Mouse (Mus musculus) neural tube, postnatal 0 days (tissue): Measurements from ENCODE around the gene Hnrnpll. TPM values are rescaled to one million over a fixed set of nuclear protein-coding genes. Genes with fewer than 3 reads are reported as not detected.

ENCODE experiments used
- polyA plus RNA-seq: library from polyadenylated mRNA; unstranded; fragments of >200 nt; fragmentation: Nextera tagmentation; extraction: Ambion mirVana; gene quantifications from 2 replicates; pipeline ENCODE4 v1.2.1, GENCODE M21; 2015

Hnrnpll gene
- polyA plus RNA-seq, result 41.3 and 43.3 TPM in 2 replicates

DNA sequence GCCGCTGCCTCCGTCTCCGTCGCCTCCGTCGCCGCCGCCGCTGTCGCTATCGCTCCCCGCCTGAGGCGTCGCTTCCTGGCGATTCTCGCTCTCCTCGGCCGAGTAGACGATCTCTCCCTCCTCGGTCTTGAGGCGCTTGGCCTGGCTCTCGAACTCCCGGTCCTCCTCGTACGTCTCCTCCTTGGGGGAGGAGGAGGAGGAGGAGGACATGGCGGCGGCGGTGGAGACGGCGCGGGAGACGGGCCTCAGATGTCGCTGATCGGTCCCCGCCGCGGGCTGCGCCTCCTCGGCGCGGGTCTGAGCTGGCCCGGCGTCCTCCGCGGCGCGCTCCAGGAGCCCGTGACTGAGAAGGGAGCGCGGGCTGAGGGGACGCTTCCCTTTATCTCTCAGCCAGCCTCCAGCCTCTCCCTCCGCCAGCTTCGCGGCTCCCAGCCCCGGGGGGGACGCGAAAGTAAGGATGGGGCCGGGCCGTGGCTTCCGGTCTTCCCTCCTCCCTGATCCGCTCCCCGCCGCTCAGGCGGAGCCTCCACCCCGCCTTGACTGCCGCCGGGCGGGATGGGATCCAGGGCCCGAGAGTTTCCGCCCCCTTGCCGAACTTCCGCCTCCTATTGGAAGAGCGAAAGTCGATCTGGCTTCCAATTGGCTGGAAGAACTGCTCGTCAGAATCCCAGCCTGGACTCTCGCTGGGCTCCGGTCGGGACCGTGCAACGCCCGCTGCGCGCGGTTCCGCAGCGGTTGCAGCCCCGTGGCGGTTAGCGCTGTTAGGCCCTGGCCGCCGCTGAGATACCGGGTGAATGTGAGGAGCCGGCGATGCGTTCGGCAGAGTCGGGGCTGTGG lies at the start of gene Hnrnpll:
TSS of gene Hnrnpll (minus strand) at position 552 of the 837 bp plus-strand sequence.

Other genes with a start within 250 kb of the Hnrnpll start
- 34.8 and 35.4 TPM in 2 replicates for gene Atl2, start 166.2 kb downstream of the Hnrnpll start, polyA plus RNA-seq
- 2.5 and 2.9 TPM in 2 replicates for gene Galm, start 65.1 kb upstream of the Hnrnpll start, polyA plus RNA-seq
- gene Srsf7, start 145.0 kb upstream of the Hnrnpll start, polyA plus RNA-seq, result 207 and 218 TPM in 2 replicates
- 0.11 TPM in 1 of 2 replicates, not detected in the other for gene Ttc39d, start 145.1 kb upstream of the Hnrnpll start, polyA plus RNA-seq
- 18.0 and 18.9 TPM in 2 replicates for gene Gemin6, start 162.1 kb upstream of the Hnrnpll start, polyA plus RNA-seq
- 47.7 and 52.4 TPM in 2 replicates for gene Morn2, start 227.9 kb upstream of the Hnrnpll start, polyA plus RNA-seq
- 30.1 and 34.1 TPM in 2 replicates for gene Dhx57, start 228.1 kb upstream of the Hnrnpll start, polyA plus RNA-seq
- gene Arhgef33, start 245.1 kb upstream of the Hnrnpll start, polyA plus RNA-seq, result 1.5 and 3.1 TPM in 2 replicates